Mouse (Mus musculus) midbrain, embryonic 15.5 days (tissue): ENCODE results near the gene Rcn2. TPM values are rescaled to one million over a fixed set of nuclear protein-coding genes. Genes with fewer than 3 reads are reported as not detected.
A peak's percentile ranks its signal among the peaks of the same experiment; 100 is the strongest.
"Not testable (repeated sequence)": the region's sequence is repeated elsewhere in the genome, so short reads cannot be mapped to it uniquely, and the experiment has no call there.

ENCODE experiments used
- ATAC-seq: fragments of 200-750 bp; cut with Nextera tagmentation; replicated peaks from 2 replicates; pipeline ENCODE4 v1.8.0; 2017; ENCODE audit warnings: moderate TSS enrichment
- H3K27ac ChIP-seq: fragments of 300-500 bp; sonication (generic); 2 replicates; pipeline ENCODE4 v1.5.1; 2015; ENCODE audit warnings: mild to moderate bottlenecking, inconsistent platforms
- H3K27me3 ChIP-seq: fragments of 300-500 bp; sonication (generic); replicated peaks from 2 replicates; pipeline ENCODE4 v1.6.1; 2015; ENCODE audit warnings: inconsistent platforms
- H3K36me3 ChIP-seq: fragments of 300-500 bp; sonication (generic); replicated peaks from 2 replicates; pipeline ENCODE4 v1.6.1; 2015; ENCODE audit warnings: inconsistent platforms
- H3K4me1 ChIP-seq: fragments of 300-500 bp; sonication (generic); 2 replicates; pipeline ENCODE4 v1.6.1; 2015; ENCODE audit warnings: inconsistent platforms
- H3K4me2 ChIP-seq: fragments of 300-500 bp; sonication (generic); 2 replicates; pipeline ENCODE4 v1.6.1; 2015; ENCODE audit warnings: inconsistent platforms, mild to moderate bottlenecking, moderate library complexity
- H3K4me3 ChIP-seq: fragments of 300-500 bp; sonication (generic); 2 replicates; pipeline ENCODE4 v1.5.1; 2015; ENCODE audit warnings: mild to moderate bottlenecking, inconsistent platforms
- H3K9ac ChIP-seq: fragments of 300-500 bp; sonication (generic); 2 replicates; pipeline ENCODE4 v1.6.1; 2015; ENCODE audit warnings: mild to moderate bottlenecking, inconsistent platforms
- H3K9me3 ChIP-seq: fragments of 300-500 bp; sonication (generic); 2 replicates; pipeline ENCODE4 v1.6.1; 2016; ENCODE audit warnings: inconsistent platforms
- WGBS: fragments of 180-500 bp; shearing (Covaris S2); methylation state at CpG from one replicate; pipeline ENCODE4 v1.1.7; 2015; ENCODE audit warnings: mixed read lengths; 5-methylcytosine and 5-hydroxymethylcytosine counted together
- polyA plus RNA-seq: library from polyadenylated mRNA; unstranded; fragments of >200 nt; fragmentation: Nextera tagmentation; extraction: Ambion mirVana; gene quantifications from 2 replicates; pipeline ENCODE4 v1.2.1, GENCODE M21; 2015

Gene Rcn2
- polyA plus RNA-seq: 266 and 276 TPM in 2 replicates

DNA sequence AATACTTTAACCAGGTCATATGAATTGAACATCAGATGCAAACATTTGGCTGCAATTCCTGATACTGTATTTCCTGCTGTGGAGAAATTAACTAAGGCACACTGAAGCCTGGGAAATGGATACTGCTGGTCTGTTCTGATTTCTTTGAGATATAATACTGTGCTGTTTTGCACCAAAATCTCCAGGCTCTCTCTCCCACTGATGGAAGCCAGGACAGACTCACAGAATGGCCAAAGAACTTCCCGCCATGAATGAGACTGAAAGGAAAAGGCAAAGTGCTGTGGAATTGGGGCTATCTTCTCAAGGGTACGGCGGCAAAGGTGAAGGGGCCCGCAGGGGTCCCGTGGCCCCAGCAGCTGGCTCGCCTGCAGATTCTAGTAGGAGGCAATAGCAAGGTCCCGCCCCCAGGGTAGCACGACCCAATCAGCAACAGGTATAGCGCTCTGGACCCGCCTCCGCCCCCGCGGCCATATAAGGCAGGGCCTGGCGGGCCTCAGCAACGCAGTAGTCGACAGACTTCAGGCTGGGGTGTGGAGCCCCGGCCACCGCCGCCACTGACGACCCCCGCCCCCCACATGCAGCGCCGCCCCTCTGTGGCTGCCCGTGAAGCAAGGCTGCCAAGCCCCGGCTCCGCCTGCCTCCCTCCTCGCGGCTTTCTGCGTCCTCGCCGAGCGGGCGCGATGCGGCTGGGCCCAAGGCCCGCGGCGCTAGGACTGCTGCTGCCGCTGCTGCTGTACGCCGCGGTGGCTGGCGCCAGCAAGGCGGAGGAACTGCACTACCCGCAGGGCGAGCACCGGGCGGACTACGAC, at the start of gene Rcn2:
Gene Rcn2 (plus strand): TSS at position 474 of the 809 bp plus-strand sequence.
- H3K4me3 ChIP-seq: peak within 1 kb of the TSS; percentile 74
- peaks cover 18% of the 10 kb centered on the region for H3K4me1 ChIP-seq
- peaks cover 7% of the 10 kb centered on the region; the same call in 1 of the 2 replicates for H3K36me3 ChIP-seq
- peak within 1 kb of the TSS; percentile 97 for H3K27ac ChIP-seq
- H3K9me3 ChIP-seq: no peaks in the 10 kb centered on the region
- under 1% methylated on average over 48 of the region's 49 CpGs for WGBS
- peak within 1 kb of the TSS; percentile 97 for H3K9ac ChIP-seq
- peak within 1 kb of the TSS; percentile 64 for H3K4me2 ChIP-seq
- H3K27me3 ChIP-seq: no peaks in the 10 kb centered on the region
- ATAC-seq: peak; percentile 100

DNA sequence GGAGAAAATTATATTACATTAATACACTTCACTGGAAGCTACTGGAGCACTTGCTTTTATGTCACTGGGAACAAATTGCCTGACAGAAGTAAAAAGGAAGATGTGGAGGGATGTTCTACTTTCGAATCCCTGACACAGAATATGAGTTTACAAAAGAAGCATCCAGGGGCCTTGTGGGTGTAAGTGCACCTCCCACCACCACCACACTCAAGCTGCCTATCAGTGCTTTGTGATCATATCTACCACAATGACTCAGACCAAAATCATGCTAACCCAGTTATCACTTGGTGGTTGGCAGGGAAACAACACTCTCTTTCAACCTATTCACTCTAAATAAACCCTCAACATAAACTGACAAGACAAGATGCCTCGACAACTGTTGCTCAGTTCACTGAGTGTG, 37.0 kb upstream of the Rcn2 start:
- not testable (repeated sequence) for H3K9ac ChIP-seq, ATAC-seq, H3K4me1 ChIP-seq, H3K27ac ChIP-seq, H3K36me3 ChIP-seq, H3K4me2 ChIP-seq, H3K9me3 ChIP-seq, H3K4me3 ChIP-seq, H3K27me3 ChIP-seq
- 33% methylated on average over 1 of the region's 2 CpGs for WGBS

DNA sequence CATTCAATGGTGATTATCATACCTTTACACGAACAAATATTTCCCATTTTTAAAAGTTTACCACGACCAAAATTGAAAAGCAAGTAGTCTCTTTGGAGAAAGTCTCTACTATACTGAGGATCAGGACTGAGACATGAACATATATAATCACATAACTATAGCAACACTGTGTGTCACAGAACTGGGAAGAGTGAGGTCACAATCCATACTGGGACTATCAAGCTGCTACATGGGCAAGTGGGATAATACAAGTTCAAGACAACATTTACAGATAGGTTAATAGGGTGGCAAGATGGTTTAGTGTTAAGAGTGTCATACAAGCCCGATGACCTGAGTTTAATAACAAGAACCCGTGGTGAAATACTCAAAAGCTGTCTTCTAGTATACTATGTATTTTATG, 31.2 kb upstream of the Rcn2 start, which contains the start of gene 4930563M21Rik:
Gene 4930563M21Rik (minus strand): TSS at position 101 of the 400 bp plus-strand sequence.
- no peaks in the 10 kb centered on the region for H3K36me3 ChIP-seq
- H3K27me3 ChIP-seq: no peaks in the 10 kb centered on the region
- H3K4me1 ChIP-seq: no peaks in the 10 kb centered on the region
- WGBS: 79% methylated on average over 4 of the region's 4 CpGs
- no peak for ATAC-seq
- H3K27ac ChIP-seq: no peak within 1 kb of the TSS
- H3K9me3 ChIP-seq: no peaks in the 10 kb centered on the region
- no peak within 1 kb of the TSS for H3K4me2 ChIP-seq
- H3K4me3 ChIP-seq: no peak within 1 kb of the TSS
- H3K9ac ChIP-seq: no peak within 1 kb of the TSS

DNA sequence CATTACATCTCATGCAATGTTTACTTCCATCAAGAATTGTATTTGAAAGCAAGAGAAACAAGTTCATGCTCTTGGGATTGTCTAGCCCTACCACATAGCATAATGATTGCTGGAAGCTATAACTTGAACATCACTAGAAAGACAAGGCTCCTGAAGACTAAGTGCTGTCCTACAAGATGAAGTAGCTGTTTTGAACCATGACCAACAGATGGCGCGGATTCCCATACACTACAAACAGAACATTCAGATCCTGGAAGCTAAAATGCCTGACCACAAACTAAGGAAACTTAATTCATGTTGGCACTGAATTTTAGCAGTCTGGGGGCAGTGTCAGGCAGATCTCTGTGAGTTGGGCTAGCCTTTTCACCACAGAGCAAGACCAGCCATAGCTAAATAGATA, 16.9 kb upstream of the Rcn2 start:
- WGBS: 68% methylated on average over 2 of the region's 2 CpGs
- H3K36me3 ChIP-seq: no peaks in the 10 kb centered on the region
- H3K4me2 ChIP-seq: no peak overlapping the region
- no peak overlapping the region for H3K27ac ChIP-seq
- no peak for ATAC-seq
- H3K9me3 ChIP-seq: no peaks in the 10 kb centered on the region
- no peak overlapping the region for H3K4me3 ChIP-seq
- H3K27me3 ChIP-seq: no peaks in the 10 kb centered on the region
- H3K4me1 ChIP-seq: no peaks in the 10 kb centered on the region
- H3K9ac ChIP-seq: no peak overlapping the region

DNA sequence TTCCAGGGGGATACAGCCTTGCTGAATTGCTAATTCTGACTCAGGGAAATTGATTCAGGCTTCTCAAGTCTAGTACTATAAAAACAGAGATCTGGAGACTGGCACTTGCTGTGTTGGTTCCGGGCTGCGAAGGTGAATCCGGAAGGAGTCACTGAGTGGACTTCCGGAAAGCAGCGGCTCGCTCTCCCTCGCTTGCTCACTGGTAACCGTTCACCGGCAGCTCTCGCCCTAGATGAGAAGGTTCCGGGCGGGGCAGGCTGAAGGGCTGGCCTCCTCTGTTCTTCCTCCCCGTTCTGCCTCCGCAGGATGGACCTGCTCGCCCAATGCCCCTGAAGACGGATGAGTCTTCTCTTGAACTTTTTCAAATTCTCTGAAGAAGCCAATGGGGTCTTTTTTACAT, 14.4 kb upstream of the Rcn2 start:
- ATAC-seq: no peak
- no peak overlapping the region for H3K4me3 ChIP-seq
- no peaks in the 10 kb centered on the region for H3K27me3 ChIP-seq
- H3K9ac ChIP-seq: no peak overlapping the region
- H3K4me2 ChIP-seq: no peak overlapping the region
- no peaks in the 10 kb centered on the region for H3K36me3 ChIP-seq
- H3K9me3 ChIP-seq: no peaks in the 10 kb centered on the region
- 88% methylated on average over 16 of the region's 16 CpGs for WGBS
- no peak overlapping the region for H3K27ac ChIP-seq
- H3K4me1 ChIP-seq: no peaks in the 10 kb centered on the region

DNA sequence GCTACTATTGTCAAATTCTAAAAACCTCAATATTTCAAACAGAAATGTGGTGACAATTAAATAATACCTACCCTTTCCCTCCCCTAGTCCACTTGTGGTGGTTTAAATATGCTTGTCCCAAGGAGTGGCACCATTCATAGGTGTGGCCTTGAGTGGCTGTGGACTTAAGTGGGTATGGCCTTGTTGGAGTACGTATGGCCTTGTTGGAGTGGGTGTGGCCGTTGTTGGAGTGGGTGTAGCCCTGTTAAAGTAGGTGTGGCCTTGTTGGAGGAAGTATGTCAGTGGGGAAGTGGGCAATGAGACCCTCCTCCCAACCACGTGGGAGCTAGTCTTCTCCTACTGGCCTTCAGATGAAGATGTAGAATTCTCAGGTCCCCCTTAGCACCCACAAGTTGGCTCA, 9.4 kb upstream of the Rcn2 start:
- WGBS: 75% methylated on average over 3 of the region's 3 CpGs
- no peak for ATAC-seq
- H3K4me2 ChIP-seq: no peak overlapping the region
- no peak overlapping the region for H3K27ac ChIP-seq
- H3K4me1 ChIP-seq: no peaks in the 10 kb centered on the region
- no peaks in the 10 kb centered on the region for H3K27me3 ChIP-seq
- no peaks in the 10 kb centered on the region for H3K9me3 ChIP-seq
- H3K36me3 ChIP-seq: no peaks in the 10 kb centered on the region
- no peak overlapping the region for H3K9ac ChIP-seq
- H3K4me3 ChIP-seq: no peak overlapping the region

DNA sequence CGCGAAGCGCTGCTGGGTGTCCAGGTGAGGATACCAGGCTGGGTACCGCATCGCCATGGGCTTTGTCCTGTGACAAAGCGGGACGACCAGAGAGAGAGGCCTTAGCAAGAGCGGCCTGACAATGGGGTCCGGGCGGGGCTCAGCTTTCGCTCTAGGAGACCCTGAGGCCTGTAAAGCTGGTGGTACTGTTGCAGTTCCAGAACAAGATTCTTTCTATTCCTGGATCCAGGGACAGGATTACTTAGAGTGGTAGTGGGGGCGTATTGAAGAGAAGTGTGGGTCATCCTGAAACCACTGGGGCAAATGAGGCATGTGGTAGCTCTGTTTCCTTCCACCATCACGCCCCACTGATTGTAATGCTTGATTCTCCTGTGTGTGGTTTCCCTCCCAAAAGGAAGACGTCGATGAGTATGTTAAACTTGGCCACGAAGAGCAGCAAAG, 556 bp downstream of the Rcn2 start:
- no peaks in the 10 kb centered on the region for H3K9me3 ChIP-seq
- ATAC-seq: peak; percentile 85
- H3K9ac ChIP-seq: peak overlapping the region; percentile 97
- under 1% methylated on average over 16 of the region's 16 CpGs for WGBS
- peaks cover 18% of the 10 kb centered on the region for H3K4me1 ChIP-seq
- peaks cover 7% of the 10 kb centered on the region; the same call in 1 of the 2 replicates for H3K36me3 ChIP-seq
- H3K4me2 ChIP-seq: peak overlapping the region; percentile 64
- H3K27me3 ChIP-seq: no peaks in the 10 kb centered on the region
- peak overlapping the region; percentile 97 for H3K27ac ChIP-seq
- H3K4me3 ChIP-seq: peak overlapping the region; percentile 74

DNA sequence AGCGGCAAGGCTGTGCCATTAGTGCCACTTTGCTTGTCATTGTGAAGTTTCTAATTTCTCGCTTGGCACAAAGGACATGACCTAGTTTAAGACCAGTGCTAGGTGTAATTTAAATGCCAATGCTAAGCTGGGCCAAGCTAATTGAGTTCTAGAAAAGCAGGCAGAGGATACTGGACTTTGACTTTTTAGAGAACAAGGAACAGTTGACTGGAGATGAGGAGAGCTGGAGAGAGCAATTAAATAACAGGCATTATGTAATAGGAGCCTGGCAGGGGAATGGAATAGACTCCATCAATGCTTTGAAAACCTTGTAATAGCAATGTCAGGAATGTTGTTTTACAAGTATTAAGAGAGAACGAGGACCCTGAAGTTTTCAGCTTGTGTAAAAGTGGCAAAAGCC, 12.2 kb downstream of the Rcn2 start:
- Histone ChIP-seq H3K4me1 (no peaks in the 10 kb centered on the region), H3K4me3 (no peak overlapping the region), H3K36me3 (peaks cover 31% of the 10 kb centered on the region; the same call in 1 of the 2 replicates), H3K9ac (no peak overlapping the region), H3K27ac (no peak overlapping the region), H3K4me2 (no peak overlapping the region), H3K9me3 (no peaks in the 10 kb centered on the region), H3K27me3 (no peaks in the 10 kb centered on the region)
- ATAC-seq: no peak
- WGBS: 82% methylated on average over 3 of the region's 3 CpGs

DNA sequence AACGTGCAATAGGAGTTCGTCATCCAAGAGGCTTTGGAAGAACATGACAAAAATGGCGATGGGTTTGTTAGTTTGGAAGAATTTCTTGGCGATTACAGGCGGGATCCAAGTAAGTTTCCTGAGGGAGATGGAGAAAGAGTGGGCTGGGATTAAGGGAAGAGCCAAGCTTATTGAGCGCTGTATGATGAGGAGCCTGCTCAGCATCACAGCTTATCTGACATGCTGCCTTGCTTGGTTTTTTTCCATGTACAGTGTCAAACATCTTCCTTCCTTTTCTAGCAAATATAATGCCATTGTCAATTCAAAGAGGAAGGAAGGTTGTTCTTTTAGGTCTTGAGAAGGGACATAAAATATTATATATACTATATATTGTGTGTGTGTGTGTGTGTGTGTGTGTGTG, 14.5 kb downstream of the Rcn2 start:
- Histone ChIP-seq H3K9me3 (no peaks in the 10 kb centered on the region), H3K27ac (no peak overlapping the region), H3K36me3 (peaks cover 53% of the 10 kb centered on the region), H3K4me2 (no peak overlapping the region), H3K9ac (no peak overlapping the region), H3K4me3 (no peak overlapping the region), H3K4me1 (no peaks in the 10 kb centered on the region), H3K27me3 (no peaks in the 10 kb centered on the region)
- ATAC-seq: no peak
- 96% methylated on average over 6 of the region's 6 CpGs for WGBS

DNA sequence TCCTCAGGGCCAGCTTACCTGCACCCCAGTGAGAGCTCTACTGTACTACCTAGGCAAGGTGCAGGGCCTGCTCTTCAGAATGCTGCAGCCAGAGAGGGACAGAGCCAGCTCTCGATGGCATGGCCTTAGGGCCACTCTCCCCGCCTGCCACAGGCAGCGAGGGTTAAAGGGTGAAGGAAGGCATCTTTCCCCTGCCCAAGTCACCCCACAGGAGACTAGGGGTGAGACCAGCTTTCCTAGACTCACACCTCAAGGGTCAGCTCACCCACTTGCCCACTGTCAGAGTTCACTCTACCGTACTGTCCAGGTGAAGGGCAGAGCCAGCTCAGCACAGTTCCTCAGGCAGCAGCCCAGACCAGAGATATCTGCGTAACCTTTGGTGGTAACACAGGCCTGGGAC, 20.7 kb downstream of the Rcn2 start:
- Histone ChIP-seq H3K4me2 (no peak overlapping the region), H3K4me1 (no peaks in the 10 kb centered on the region), H3K9me3 (no peaks in the 10 kb centered on the region), H3K27ac (no peak overlapping the region), H3K27me3 (no peaks in the 10 kb centered on the region), H3K4me3 (no peak overlapping the region), H3K9ac (no peak overlapping the region), H3K36me3 (peaks cover 56% of the 10 kb centered on the region)
- WGBS: 93% methylated on average over 5 of the region's 5 CpGs
- ATAC-seq: no peak

DNA sequence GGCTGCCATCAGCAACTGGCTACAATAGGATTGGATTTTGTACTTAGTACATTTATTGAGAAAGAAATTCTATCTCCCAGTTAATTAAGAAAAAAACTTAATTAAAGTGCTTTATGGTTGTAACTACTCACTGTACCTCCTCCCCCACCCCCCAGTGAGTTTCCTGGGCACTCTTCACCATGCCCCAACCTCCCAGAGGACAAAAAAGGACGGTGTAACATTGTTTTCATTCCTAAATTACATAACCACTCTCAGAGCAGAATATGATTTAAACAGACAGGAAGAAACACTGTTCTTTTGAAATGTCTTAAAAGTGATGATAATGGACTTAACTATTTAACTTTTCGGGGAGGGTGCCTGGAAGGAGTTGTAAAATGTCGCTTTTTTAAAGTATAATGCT, 23.4 kb downstream of the Rcn2 start:
- no peak overlapping the region for H3K9ac ChIP-seq
- peaks cover 40% of the 10 kb centered on the region for H3K36me3 ChIP-seq
- no peak overlapping the region for H3K4me3 ChIP-seq
- H3K4me2 ChIP-seq: no peak overlapping the region
- no peaks in the 10 kb centered on the region for H3K9me3 ChIP-seq
- no peak for ATAC-seq
- no peak overlapping the region for H3K27ac ChIP-seq
- H3K4me1 ChIP-seq: no peaks in the 10 kb centered on the region
- 80% methylated on average over 3 of the region's 3 CpGs for WGBS
- no peaks in the 10 kb centered on the region for H3K27me3 ChIP-seq

DNA sequence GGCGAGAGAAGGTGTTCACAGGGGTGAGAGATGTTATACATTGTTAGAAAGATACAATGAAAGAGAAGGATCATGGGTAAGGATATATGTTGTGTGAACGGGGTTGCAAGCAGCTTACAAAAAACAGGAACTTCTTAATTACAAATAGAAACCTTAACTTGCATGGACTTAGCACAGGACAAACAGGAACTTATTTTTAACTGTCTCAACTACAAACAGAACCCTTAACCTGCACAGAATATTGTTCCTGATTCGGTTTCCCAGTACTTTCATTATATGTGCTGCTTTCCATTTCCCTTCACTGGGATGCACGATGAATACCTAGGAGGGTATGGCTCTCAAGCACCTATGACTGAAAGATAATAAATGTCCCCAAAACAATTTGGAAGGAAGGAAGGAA, 26.3 kb downstream of the Rcn2 start:
- Histone ChIP-seq H3K36me3 (peaks cover 12% of the 10 kb centered on the region; the same call in 1 of the 2 replicates), H3K27me3 (no peaks in the 10 kb centered on the region), H3K4me1 (no peaks in the 10 kb centered on the region), H3K27ac (no peak overlapping the region), H3K4me2 (no peak overlapping the region), H3K9me3 (no peaks in the 10 kb centered on the region), H3K9ac (no peak overlapping the region), H3K4me3 (no peak overlapping the region)
- ATAC-seq: no peak
- WGBS: 94% methylated on average over 4 of the region's 4 CpGs

DNA sequence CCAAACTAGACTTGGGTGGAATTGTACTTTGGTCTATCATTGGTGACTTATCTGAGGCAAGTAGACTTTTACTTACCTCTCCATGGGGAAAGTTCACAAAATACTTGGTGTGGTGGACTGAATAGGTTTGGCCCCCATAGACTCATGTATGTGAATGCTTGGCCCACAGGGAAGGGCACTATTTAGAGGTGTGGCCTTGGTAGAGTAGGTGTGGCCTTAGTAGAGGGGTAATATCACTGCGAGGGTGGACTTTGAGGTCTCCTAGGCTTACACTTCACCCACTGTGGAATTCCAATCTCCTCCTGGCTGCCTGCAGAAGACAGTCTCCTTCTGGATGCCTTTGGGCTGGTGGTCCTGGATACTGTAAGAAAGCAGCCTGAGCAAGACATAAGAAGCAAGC, 27.0 kb downstream of the Rcn2 start:
- no peaks in the 10 kb centered on the region for H3K27me3 ChIP-seq
- no peak overlapping the region for H3K9ac ChIP-seq
- no peak overlapping the region for H3K27ac ChIP-seq
- H3K4me1 ChIP-seq: no peaks in the 10 kb centered on the region
- H3K36me3 ChIP-seq: peaks cover 12% of the 10 kb centered on the region; the same call in 1 of the 2 replicates
- H3K9me3 ChIP-seq: no peaks in the 10 kb centered on the region
- no peak for ATAC-seq
- H3K4me2 ChIP-seq: no peak overlapping the region
- WGBS: 93% methylated on average over 1 of the region's 1 CpGs
- no peak overlapping the region for H3K4me3 ChIP-seq
